Mouse (Mus musculus) ovary, adult 2 months (tissue): Measurements from ENCODE around the gene Map4k4. TPM values are rescaled to one million over a fixed set of nuclear protein-coding genes. Genes with fewer than 3 reads are reported as not detected.

Experiments used
- polyA plus RNA-seq: library from polyadenylated mRNA; depleted of rRNA; stranded (reverse); fragments of >200 nt; gene quantifications from 2 replicates; pipeline ENCODE4 v1.2.3, GENCODE M21; 2012; rRNA removed

Map4k4 gene
- 122 and 140 TPM in 2 replicates for polyA plus RNA-seq

DNA sequence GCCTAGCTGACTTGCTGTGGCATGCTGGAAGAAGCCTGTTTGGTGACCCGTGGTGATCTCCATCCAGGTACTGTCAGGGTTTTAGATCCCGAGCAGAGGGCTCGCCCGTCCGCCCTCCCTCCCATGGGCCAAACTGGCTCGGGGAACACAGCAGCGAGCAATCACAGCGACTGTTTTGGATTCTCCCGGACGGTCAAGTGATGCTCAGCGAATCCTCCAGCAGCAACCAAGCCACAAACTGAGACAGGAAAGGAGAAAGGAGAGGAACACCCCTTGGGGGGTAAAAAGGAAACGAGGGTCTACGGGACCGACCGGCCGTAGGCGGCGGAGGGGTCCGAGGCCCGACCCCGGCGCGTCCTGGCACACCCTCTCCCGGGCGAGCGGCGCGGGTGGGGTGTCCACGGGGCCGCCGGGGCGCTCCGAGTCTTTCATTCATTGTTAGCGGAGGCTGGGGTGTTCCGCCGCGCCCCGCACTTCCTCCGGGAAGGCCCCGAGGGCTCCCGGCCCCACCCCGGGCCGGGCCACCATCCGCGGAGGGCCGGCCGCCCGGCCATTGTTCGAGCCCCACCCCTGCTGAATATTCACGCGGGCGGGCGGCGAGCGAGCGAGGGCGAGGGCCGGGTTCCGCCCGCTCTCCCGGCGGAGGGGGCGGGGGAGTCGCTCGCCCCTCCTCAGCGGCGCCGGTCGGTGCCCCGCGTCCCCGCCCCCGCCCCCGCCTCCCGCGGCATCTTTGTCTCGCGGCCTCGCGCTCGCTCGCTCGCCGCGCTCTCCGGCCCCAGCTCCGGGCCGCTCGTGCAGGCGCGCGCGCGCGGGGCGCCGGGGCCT lies at the start of gene Map4k4:
Gene Map4k4 (plus strand): TSS at position 733 of the 825 bp plus-strand sequence.

DNA sequence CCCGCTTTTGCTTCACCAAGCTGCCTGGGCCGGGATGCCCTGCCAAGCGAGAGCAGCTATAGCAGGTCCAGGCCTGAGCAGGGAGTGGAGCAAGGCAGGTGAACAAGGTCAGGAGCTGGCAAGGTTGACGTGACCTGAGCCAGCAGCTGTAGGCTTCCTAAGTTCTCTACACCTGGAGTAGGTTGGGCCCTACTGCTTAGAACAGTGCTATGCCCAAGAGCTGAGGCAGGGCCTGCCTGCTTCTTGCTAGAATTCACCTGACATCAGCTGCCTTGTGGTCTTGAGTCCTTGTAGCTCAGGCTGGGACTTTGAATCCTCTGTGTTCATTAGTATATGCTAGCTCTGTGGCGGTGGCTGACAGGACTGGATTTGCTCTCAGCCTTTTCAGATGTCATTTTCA lies 173.1 kb downstream of the Map4k4 start, which contains the start of gene Il1r2:
Gene Il1r2 (plus strand): TSS at position 301 of the 400 bp plus-strand sequence.

Other genes starting within 250 kb of the Map4k4 start
- 0.81 and 1.2 TPM in 2 replicates for gene Creg2, start 249.4 kb upstream of the Map4k4 start, polyA plus RNA-seq
- 0.16 and 0.21 TPM in 2 replicates for gene Rfx8, start 179.9 kb upstream of the Map4k4 start, polyA plus RNA-seq
- not detected in 2 replicates for gene Gm3646, start 95.6 kb upstream of the Map4k4 start, polyA plus RNA-seq
- gene Il1r2, start 173.2 kb downstream of the Map4k4 start, polyA plus RNA-seq: 0.43 and 0.44 TPM in 2 replicates